Mouse (Mus musculus) liver, embryonic 14.5 days (tissue): ENCODE measurements at regions not wholly inside any gene's neighbourhood (a gene's known extent, or its start where the extent isn't known, plus 50 kb on each side); places are given as distances from the start of the nearest gene placed in this dataset.

Source experiments
- CTCF ChIP-seq: IDR thresholded peaks from 2 replicates; pipeline ENCODE4 v1.5.1; 2016; ENCODE audit warnings: antibody characterized with exemption, low read depth, control low read depth
- EP300 ChIP-seq: IDR thresholded peaks from 2 replicates; pipeline ENCODE4 v1.6.1; 2016; ENCODE audit warnings: antibody characterized with exemption, low read depth

- TF ChIP-seq CTCF (no peak), EP300 (no peak)
Measured at GRCm38 (mm10) chr13:28700081-28700480, 253.4 kb downstream of the Sox4 start.
